Mouse (Mus musculus) limb, embryonic 12.5 days (tissue): ENCODE results near the gene Gm47289. TPM values are rescaled to one million over a fixed set of nuclear protein-coding genes. Genes with fewer than 3 reads are reported as not detected.

Experiments
- ATAC-seq: fragments of 200-750 bp; cut with Nextera tagmentation; 2 replicates; pipeline ENCODE4 v1.8.0; 2017; ENCODE audit warnings: low read depth, moderate TSS enrichment; ENCODE audit not compliant: insufficient number of reproducible peaks, insufficient read depth, low FRiP score, low TSS enrichment
- H3K27ac ChIP-seq: fragments of 300-500 bp; sonication (generic); 2 replicates; pipeline ENCODE4 v1.5.1; 2016; ENCODE audit warnings: mild to moderate bottlenecking, moderate library complexity
- H3K27me3 ChIP-seq: fragments of 300-500 bp; sonication (generic); 2 replicates; pipeline ENCODE4 v1.6.1; 2016; ENCODE audit warnings: mild to moderate bottlenecking, moderate library complexity
- H3K36me3 ChIP-seq: fragments of 300-500 bp; sonication (generic); 2 replicates; pipeline ENCODE4 v1.6.1; 2016; ENCODE audit warnings: mild to moderate bottlenecking, moderate library complexity
- H3K4me1 ChIP-seq: fragments of 300-500 bp; sonication (generic); replicated peaks from 2 replicates; pipeline ENCODE4 v1.6.1; 2016
- H3K4me2 ChIP-seq: fragments of 300-500 bp; sonication (generic); 2 replicates; pipeline ENCODE4 v1.6.1; 2016; ENCODE audit warnings: mild to moderate bottlenecking, moderate library complexity
- H3K4me3 ChIP-seq: fragments of 300-500 bp; sonication (generic); replicated peaks from 2 replicates; pipeline ENCODE4 v1.5.1; 2016; ENCODE audit warnings: mild to moderate bottlenecking
- H3K9ac ChIP-seq: fragments of 300-500 bp; sonication (generic); replicated peaks from 2 replicates; pipeline ENCODE4 v1.6.1; 2016; ENCODE audit warnings: mild to moderate bottlenecking, moderate library complexity
- H3K9me3 ChIP-seq: fragments of 300-500 bp; sonication (generic); 2 replicates; pipeline ENCODE4 v1.6.1; 2016; ENCODE audit warnings: mild to moderate bottlenecking, moderate library complexity
- WGBS: fragments of 180-500 bp; shearing (Covaris S2); methylation state at CpG from one replicate; pipeline ENCODE4 v1.1.7; 2016; 5-methylcytosine and 5-hydroxymethylcytosine counted together
- polyA plus RNA-seq: library from polyadenylated mRNA; unstranded; fragments of >200 nt; fragmentation: Nextera tagmentation; extraction: Ambion mirVana; gene quantifications from 2 replicates; pipeline ENCODE4 v1.2.1, GENCODE M21; 2016

The Gm47289 gene
- polyA plus RNA-seq, 1 experiment from 2014 or later: not detected

- H3K9ac ChIP-seq: no peak overlapping the region
- no peak overlapping the region for H3K27ac ChIP-seq
- peaks cover 26% of the 10 kb centered on the region for H3K27me3 ChIP-seq
- WGBS: 77% methylated on average over 3 of the region's 3 CpGs
- H3K36me3 ChIP-seq: no peaks in the 10 kb centered on the region
- H3K4me2 ChIP-seq: no peak overlapping the region
- no peaks in the 10 kb centered on the region for H3K4me1 ChIP-seq
- ATAC-seq: no peak
- no peak overlapping the region for H3K4me3 ChIP-seq
- H3K9me3 ChIP-seq: no peaks in the 10 kb centered on the region
Measured at GRCm38 (mm10) chr9:119160689-119161088, 1.7 kb downstream of the Gm47289 start.

- Histone ChIP-seq H3K4me2 (no peak overlapping the region), H3K9me3 (no peaks in the 10 kb centered on the region), H3K4me3 (no peak overlapping the region), H3K4me1 (no peaks in the 10 kb centered on the region), H3K9ac (no peak overlapping the region), H3K27me3 (no peaks in the 10 kb centered on the region), H3K27ac (no peak overlapping the region), H3K36me3 (no peaks in the 10 kb centered on the region)
- no peak for ATAC-seq
- WGBS: 90% methylated on average over 7 of the region's 7 CpGs
Measured at GRCm38 (mm10) chr9:119164743-119165142, 5.8 kb downstream of the Gm47289 start.

GRCm38 (mm10) chr9:119165548-119165947 lies 6.6 kb downstream of the Gm47289 start:
- H3K9ac ChIP-seq: no peak overlapping the region
- H3K36me3 ChIP-seq: no peaks in the 10 kb centered on the region
- WGBS: 91% methylated on average over 6 of the region's 6 CpGs
- no peak for ATAC-seq
- no peak overlapping the region for H3K4me3 ChIP-seq
- H3K9me3 ChIP-seq: no peaks in the 10 kb centered on the region
- H3K4me1 ChIP-seq: no peaks in the 10 kb centered on the region
- no peak overlapping the region for H3K4me2 ChIP-seq
- no peak overlapping the region for H3K27ac ChIP-seq
- H3K27me3 ChIP-seq: no peaks in the 10 kb centered on the region

GRCm38 (mm10) chr9:119167608-119168007 lies 8.6 kb downstream of the Gm47289 start:
- 92% methylated on average over 2 of the region's 2 CpGs for WGBS
- no peaks in the 10 kb centered on the region for H3K9me3 ChIP-seq

GRCm38 (mm10) chr9:119179292-119179691 lies 20.3 kb downstream of the Gm47289 start:
- Histone ChIP-seq H3K27me3 (no peaks in the 10 kb centered on the region), H3K27ac (no peak overlapping the region), H3K9me3 (no peaks in the 10 kb centered on the region), H3K4me3 (no peak overlapping the region), H3K4me2 (no peak overlapping the region), H3K4me1 (no peaks in the 10 kb centered on the region), H3K36me3 (no peaks in the 10 kb centered on the region), H3K9ac (no peak overlapping the region)
- ATAC-seq: no peak
- 91% methylated on average over 11 of the region's 11 CpGs for WGBS

More at GRCm38 (mm10) chr9:119167608-119168007, 8.6 kb downstream of the Gm47289 start:
- H3K36me3 ChIP-seq: no peaks in the 10 kb centered on the region
- H3K4me1 ChIP-seq: no peaks in the 10 kb centered on the region
- no peak overlapping the region for H3K4me3 ChIP-seq
- no peak overlapping the region for H3K27ac ChIP-seq
- no peak overlapping the region for H3K4me2 ChIP-seq
- no peak overlapping the region for H3K9ac ChIP-seq
- H3K27me3 ChIP-seq: no peaks in the 10 kb centered on the region
- no peak for ATAC-seq

- Histone ChIP-seq H3K9ac (no peak overlapping the region), H3K9me3 (no peaks in the 10 kb centered on the region), H3K4me3 (no peak overlapping the region), H3K27ac (no peak overlapping the region), H3K4me2 (no peak overlapping the region), H3K27me3 (no peaks in the 10 kb centered on the region), H3K4me1 (no peaks in the 10 kb centered on the region), H3K36me3 (no peaks in the 10 kb centered on the region)
- WGBS: 26% methylated on average over 3 of the region's 3 CpGs
- no peak for ATAC-seq
Measured at GRCm38 (mm10) chr9:119181241-119181728, 22.3 kb downstream of the Gm47289 start.

- H3K9me3 ChIP-seq: no peaks in the 10 kb centered on the region
- no peaks in the 10 kb centered on the region for H3K27me3 ChIP-seq
- H3K4me2 ChIP-seq: no peak overlapping the region
- no peaks in the 10 kb centered on the region for H3K4me1 ChIP-seq
- WGBS: 34% methylated on average over 11 of the region's 11 CpGs
- no peak overlapping the region for H3K9ac ChIP-seq
- ATAC-seq: no peak
- no peak overlapping the region for H3K4me3 ChIP-seq
- H3K27ac ChIP-seq: no peak overlapping the region
- no peaks in the 10 kb centered on the region for H3K36me3 ChIP-seq
Measured at GRCm38 (mm10) chr9:119192202-119192990, 33.4 kb downstream of the Gm47289 start.

GRCm38 (mm10) chr9:119199151-119199861 lies 40.3 kb downstream of the Gm47289 start:
- no peak overlapping the region for H3K27ac ChIP-seq
- no peak overlapping the region for H3K9ac ChIP-seq
- WGBS: 86% methylated on average over 10 of the region's 10 CpGs
- H3K36me3 ChIP-seq: no peaks in the 10 kb centered on the region
- no peak overlapping the region for H3K4me2 ChIP-seq
- H3K4me3 ChIP-seq: no peak overlapping the region
- no peaks in the 10 kb centered on the region for H3K4me1 ChIP-seq
- no peak for ATAC-seq
- H3K9me3 ChIP-seq: peaks cover 2% of the 10 kb centered on the region; the same call in 1 of the 2 replicates
- H3K27me3 ChIP-seq: no peaks in the 10 kb centered on the region

- H3K4me3 ChIP-seq: no peak overlapping the region
- H3K36me3 ChIP-seq: no peaks in the 10 kb centered on the region
- no peak for ATAC-seq
- WGBS: 85% methylated on average over 5 of the region's 5 CpGs
- H3K27ac ChIP-seq: no peak overlapping the region
- no peak overlapping the region for H3K9ac ChIP-seq
- H3K4me2 ChIP-seq: no peak overlapping the region
- H3K27me3 ChIP-seq: no peaks in the 10 kb centered on the region
- no peaks in the 10 kb centered on the region for H3K4me1 ChIP-seq
- peaks cover 12% of the 10 kb centered on the region; the same call in 1 of the 2 replicates for H3K9me3 ChIP-seq
Measured at GRCm38 (mm10) chr9:119201653-119202052, 42.7 kb downstream of the Gm47289 start.

GRCm38 (mm10) chr9:119203617-119204016 lies 44.7 kb downstream of the Gm47289 start:
- Histone ChIP-seq H3K27me3 (no peaks in the 10 kb centered on the region), H3K4me2 (no peak overlapping the region), H3K4me3 (no peak overlapping the region), H3K9ac (no peak overlapping the region), H3K27ac (no peak overlapping the region), H3K36me3 (no peaks in the 10 kb centered on the region), H3K4me1 (no peaks in the 10 kb centered on the region), H3K9me3 (peaks cover 12% of the 10 kb centered on the region; the same call in 1 of the 2 replicates)
- WGBS: 92% methylated on average over 9 of the region's 9 CpGs
- ATAC-seq: no peak

- Histone ChIP-seq H3K9ac (no peak overlapping the region), H3K9me3 (peaks cover 12% of the 10 kb centered on the region; the same call in 1 of the 2 replicates), H3K27me3 (no peaks in the 10 kb centered on the region), H3K27ac (no peak overlapping the region), H3K36me3 (no peaks in the 10 kb centered on the region), H3K4me2 (no peak overlapping the region), H3K4me1 (no peaks in the 10 kb centered on the region), H3K4me3 (no peak overlapping the region)
- no peak for ATAC-seq
- 89% methylated on average over 5 of the region's 5 CpGs for WGBS
Measured at GRCm38 (mm10) chr9:119205756-119206155, 46.8 kb downstream of the Gm47289 start.
